Comparison of ENCODE assay signal across 19 mouse cellular contexts in the genomic region with DNA sequence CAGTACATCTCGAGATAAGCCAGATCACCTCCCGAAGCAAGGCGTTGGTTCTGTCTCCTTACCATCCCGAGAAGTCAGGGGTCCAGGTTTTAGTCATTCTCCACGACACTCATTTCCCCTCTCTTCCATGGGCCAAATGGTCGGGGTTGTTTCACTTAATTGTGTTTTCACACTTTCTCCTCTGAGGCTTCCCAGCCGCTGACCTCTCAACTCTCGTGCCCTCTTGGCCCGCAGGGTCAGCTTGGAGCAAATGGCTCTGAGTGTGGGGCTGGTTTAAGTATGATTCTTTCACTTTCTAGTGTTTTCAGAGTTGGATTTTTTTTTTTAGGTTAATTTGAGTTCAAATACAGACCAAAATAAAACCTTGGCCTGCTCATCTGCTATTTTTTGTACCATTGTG.
"Had no signal": no experiment of that assay in that cellular context is flagged by ENCODE, and none has a peak within 500 bp of the region (broad histone marks: within the 10 kb centered on the region; RNA-seq: fewer than 3 reads in every experiment).

No protein-coding gene starts in this region.

- H3K9me3 ChIP-seq: midbrain, embryonic 10.5 days; midbrain, embryonic 12.5 days; neural tube, embryonic 13.5 days; neural tube, embryonic 15.5 days had no signal

- H3K4me3 ChIP-seq: midbrain, embryonic 10.5 days; midbrain, embryonic 12.5 days; myocyte; neural tube, embryonic 13.5 days; neural tube, embryonic 15.5 days had no signal

- H3K9ac ChIP-seq: lung, embryonic 14.5 days; midbrain, embryonic 12.5 days; neural tube, embryonic 13.5 days; neural tube, embryonic 15.5 days had no signal

- H3K27me3 ChIP-seq: midbrain, embryonic 12.5 days had no signal

- ATAC-seq: midbrain, embryonic 16.5 days had no signal

- H3K27ac ChIP-seq: midbrain, embryonic 10.5 days; midbrain, embryonic 12.5 days; neural tube, embryonic 13.5 days; neural tube, embryonic 15.5 days had no signal

- H3K4me1 ChIP-seq: midbrain, embryonic 12.5 days had no signal

- H3K4me2 ChIP-seq: lung, embryonic 14.5 days; midbrain, embryonic 12.5 days; neural tube, embryonic 13.5 days; neural tube, embryonic 15.5 days had no signal

- DNase-seq: lung, adult 18-20 months; lung, postnatal 10 days; lung, postnatal 4 days; midbrain, embryonic 14.5 days; retina, postnatal 1 day; right cerebral cortex, adult 18-20 months; right cerebral cortex, postnatal 25 days; right cerebral cortex, postnatal 4 days; spleen, adult 18-20 months; thymus, adult 2 months; thymus, postnatal 25 days; thymus, postnatal 4 days had no signal

- H3K36me3 ChIP-seq: midbrain, embryonic 12.5 days; neural tube, embryonic 13.5 days; neural tube, embryonic 15.5 days had no signal
